Mouse (Mus musculus): ENCODE results near the gene Pcdh20. TPM values are rescaled to one million over a fixed set of nuclear protein-coding genes. Genes with fewer than 3 reads are reported as not detected.

Pcdh20 gene
- polyA plus RNA-seq, 1 experiment, result not detected

DNA sequence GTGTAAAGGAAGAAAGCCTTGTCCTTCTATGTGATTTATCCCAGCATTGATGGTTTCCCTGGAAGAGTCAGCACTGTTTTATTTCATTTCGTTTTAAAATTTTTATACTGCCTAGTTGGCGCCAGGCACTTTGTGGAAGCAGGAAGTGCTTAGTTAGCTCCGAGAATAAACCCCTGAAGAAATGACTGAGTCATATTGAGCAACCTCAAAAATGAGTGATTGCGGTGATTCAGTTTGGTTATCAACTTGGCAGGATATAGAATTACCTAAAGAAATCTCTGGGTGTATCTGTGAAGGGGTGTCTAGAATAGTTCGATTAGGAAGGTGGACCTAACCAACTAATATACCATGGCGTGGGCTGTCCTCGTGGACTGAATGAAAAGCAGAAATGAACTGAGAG, 41.8 kb downstream of the Pcdh20 start:
- H3K27me3 ChIP-seq (replicated peaks), result no peaks in the 10 kb centered on the region
- TF ChIP-seq FLI1 (IDR thresholded peaks at IDR 0.05; ENCODE audit: low read length), result no peak
- no peak for TF ChIP-seq GATA1 (IDR thresholded peaks at IDR 0.05; ENCODE audit: borderline replicate concordance, low read length)

DNA sequence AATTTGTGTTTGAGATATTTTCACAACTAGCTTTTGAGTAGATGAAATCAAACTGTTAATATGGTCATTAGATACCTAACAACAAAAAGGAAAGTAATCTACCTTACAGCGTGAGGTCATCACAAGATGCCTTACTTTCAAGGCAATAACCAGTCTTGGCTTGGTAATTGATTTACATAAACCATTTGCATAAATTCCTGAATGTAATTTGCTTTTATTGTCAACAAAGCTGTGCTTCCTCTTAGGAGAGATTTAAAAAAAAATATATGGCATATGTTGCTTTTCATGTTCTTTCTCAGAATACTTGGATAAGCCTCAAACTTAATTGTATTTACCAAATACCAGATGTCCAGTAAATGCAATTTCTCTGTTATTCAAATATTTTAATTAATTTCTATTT, 43.8 kb downstream of the Pcdh20 start:
- no peaks in the 10 kb centered on the region for H3K4me1 ChIP-seq
- TF ChIP-seq FLI1 (IDR thresholded peaks at IDR 0.05; ENCODE audit: low read length), result no peak
- TF ChIP-seq GATA1 (IDR thresholded peaks at IDR 0.05; ENCODE audit: borderline replicate concordance, low read length), result no peak
- H3K36me3 ChIP-seq (replicated peaks; ENCODE audit: low read length), result no peaks in the 10 kb centered on the region
- H3K9me3 ChIP-seq, result no peaks in the 10 kb centered on the region
- H3K4me3 ChIP-seq (replicated peaks), result no peak overlapping the region
- no peaks in the 10 kb centered on the region for H3K27me3 ChIP-seq (replicated peaks)

More for the DNA sequence above, 41.8 kb downstream of the Pcdh20 start:
- Histone ChIP-seq H3K4me1 (no peaks in the 10 kb centered on the region), H3K9me3 (no peaks in the 10 kb centered on the region), H3K4me3 (replicated peaks) (no peak overlapping the region), H3K36me3 (replicated peaks; ENCODE audit: low read length) (no peaks in the 10 kb centered on the region)

Data from megakaryocyte, embryonic 14.5 days (primary cell).